Mouse (Mus musculus): ENCODE measurements at regions not wholly inside any gene's neighbourhood (a gene's known extent, or its start where the extent isn't known, plus 50 kb on each side); places are given as distances from the start of the nearest gene placed in this dataset.

- no peaks in the 10 kb centered on the region for H3K79me2 ChIP-seq (ENCODE audit: control insufficient read depth, insufficient read depth)
- H3K4me3 ChIP-seq = no peak overlapping the region
- H3K36me3 ChIP-seq (ENCODE audit: control insufficient read depth, insufficient read depth) = no peaks in the 10 kb centered on the region
- no peak overlapping the region for H3ac ChIP-seq (ENCODE audit: control insufficient read depth, insufficient read length)
- no peaks in the 10 kb centered on the region for H3K27me3 ChIP-seq (ENCODE audit: control insufficient read depth, insufficient read depth, insufficient read length)
- TF ChIP-seq REST (IDR thresholded peaks at IDR 0.05; ENCODE audit: insufficient read depth, insufficient read length) (no peak), TCF12 (IDR thresholded peaks at IDR 0.05; ENCODE audit: insufficient read depth, poor library complexity, severe bottlenecking) (no peak), MYOG (IDR thresholded peaks at IDR 0.05; ENCODE audit: control insufficient read depth in 1 of 3, insufficient read depth in 1 of 3, insufficient read length in 2 of 3, low read depth in 2 of 3) (no peak), POLR2A (IDR thresholded peaks at IDR 0.05; ENCODE audit: insufficient read length, low read depth) (no peak), MYOD1 (IDR thresholded peaks at IDR 0.05; ENCODE audit: control insufficient read depth in 1 of 3, insufficient read length in 2 of 3, low read depth in 2 of 3) (no peak), POLR2AphosphoS2 (IDR thresholded peaks at IDR 0.05; ENCODE audit: insufficient read length, low read depth) (no peak), CEBPB (IDR thresholded peaks at IDR 0.05; ENCODE audit: insufficient read depth, poor library complexity, severe bottlenecking) (no peak), E2F4 (IDR thresholded peaks at IDR 0.05; ENCODE audit: insufficient read depth) (no peak), MAX (IDR thresholded peaks at IDR 0.05; ENCODE audit: low read depth) (no peak), SRF (IDR thresholded peaks at IDR 0.05; ENCODE audit: control insufficient read depth, insufficient read length, low read depth) (no peak), TCF3 (IDR thresholded peaks at IDR 0.05; ENCODE audit: insufficient read length, low read depth) (no peak), USF1 (IDR thresholded peaks at IDR 0.05; ENCODE audit: low read depth) (no peak)
- no peak overlapping the region for H3K4me2 ChIP-seq (ENCODE audit: low read depth)
Measured at GRCm38 (mm10) chr15:61506361-61506897, 583.6 kb upstream of the A1bg start.

DNA sequence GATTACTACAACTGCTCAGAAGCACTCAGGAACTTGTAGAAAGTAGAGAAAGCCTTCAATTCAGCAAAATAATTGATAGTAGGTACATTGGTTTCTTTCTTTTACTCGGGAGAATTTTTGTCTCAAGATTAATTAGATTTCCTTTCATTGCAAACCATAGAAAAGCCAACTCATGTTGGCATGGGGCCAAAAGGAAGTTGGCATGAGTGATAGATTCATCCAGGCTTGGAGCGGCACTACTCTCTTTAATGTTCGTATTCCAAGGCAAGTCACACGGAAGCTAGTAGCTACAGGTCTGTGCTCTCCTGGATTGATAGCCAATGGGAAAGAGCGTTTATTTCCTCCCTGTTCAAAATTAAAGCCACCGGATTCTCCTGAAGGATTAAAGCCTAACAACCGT lies 580.6 kb upstream of the A1bg start:
- H3K36me3 ChIP-seq (ENCODE audit: control insufficient read depth, insufficient read depth) = no peaks in the 10 kb centered on the region
- no peak overlapping the region for H3K4me3 ChIP-seq
- TF ChIP-seq TCF12 (IDR thresholded peaks at IDR 0.05; ENCODE audit: insufficient read depth, poor library complexity, severe bottlenecking) (no peak), CEBPB (IDR thresholded peaks at IDR 0.05; ENCODE audit: insufficient read depth, poor library complexity, severe bottlenecking) (no peak), MYOG (IDR thresholded peaks at IDR 0.05; ENCODE audit: control insufficient read depth in 1 of 3, insufficient read depth in 1 of 3, insufficient read length in 2 of 3, low read depth in 2 of 3) (no peak), SRF (IDR thresholded peaks at IDR 0.05; ENCODE audit: control insufficient read depth, insufficient read length, low read depth) (no peak), MYOD1 (IDR thresholded peaks at IDR 0.05; ENCODE audit: control insufficient read depth in 1 of 3, insufficient read length in 2 of 3, low read depth in 2 of 3) (no peak), MAX (IDR thresholded peaks at IDR 0.05; ENCODE audit: low read depth) (no peak), TCF3 (IDR thresholded peaks at IDR 0.05; ENCODE audit: insufficient read length, low read depth) (no peak), USF1 (IDR thresholded peaks at IDR 0.05; ENCODE audit: low read depth) (no peak), REST (IDR thresholded peaks at IDR 0.05; ENCODE audit: insufficient read depth, insufficient read length) (no peak), E2F4 (IDR thresholded peaks at IDR 0.05; ENCODE audit: insufficient read depth) (no peak), POLR2AphosphoS2 (IDR thresholded peaks at IDR 0.05; ENCODE audit: insufficient read length, low read depth) (no peak), POLR2A (IDR thresholded peaks at IDR 0.05; ENCODE audit: insufficient read length, low read depth) (no peak)

GRCm38 (mm10) chr15:61489731-61490130 lies 566.9 kb upstream of the A1bg start:
- no peak for TF ChIP-seq CEBPB (IDR thresholded peaks at IDR 0.05; ENCODE audit: insufficient read depth, poor library complexity, severe bottlenecking)
- TF ChIP-seq MYOD1 (IDR thresholded peaks at IDR 0.05; ENCODE audit: control insufficient read depth in 1 of 3, insufficient read length in 2 of 3, low read depth in 2 of 3) = no peak
- TF ChIP-seq POLR2AphosphoS2 (IDR thresholded peaks at IDR 0.05; ENCODE audit: insufficient read length, low read depth) = no peak
- no peak for TF ChIP-seq USF1 (IDR thresholded peaks at IDR 0.05; ENCODE audit: low read depth)
- TF ChIP-seq REST (IDR thresholded peaks at IDR 0.05; ENCODE audit: insufficient read depth, insufficient read length) = no peak
- no peak for TF ChIP-seq E2F4 (IDR thresholded peaks at IDR 0.05; ENCODE audit: insufficient read depth)
- TF ChIP-seq SRF (IDR thresholded peaks at IDR 0.05; ENCODE audit: control insufficient read depth, insufficient read length, low read depth) = no peak
- no peak for TF ChIP-seq TCF3 (IDR thresholded peaks at IDR 0.05; ENCODE audit: insufficient read length, low read depth)
- TF ChIP-seq MAX (IDR thresholded peaks at IDR 0.05; ENCODE audit: low read depth) = no peak
- no peak for TF ChIP-seq TCF12 (IDR thresholded peaks at IDR 0.05; ENCODE audit: insufficient read depth, poor library complexity, severe bottlenecking)
- TF ChIP-seq MYOG (IDR thresholded peaks at IDR 0.05; ENCODE audit: control insufficient read depth in 1 of 3, insufficient read depth in 1 of 3, insufficient read length in 2 of 3, low read depth in 2 of 3) = no peak
- no peak for TF ChIP-seq POLR2A (IDR thresholded peaks at IDR 0.05; ENCODE audit: insufficient read length, low read depth)
- H3K79me2 ChIP-seq (ENCODE audit: control insufficient read depth, insufficient read depth) = no peaks in the 10 kb centered on the region
- H3K4me2 ChIP-seq (ENCODE audit: low read depth) = no peak overlapping the region

More for the DNA sequence above, 580.6 kb upstream of the A1bg start:
- Histone ChIP-seq H3K27me3 (ENCODE audit: control insufficient read depth, insufficient read depth, insufficient read length) (no peaks in the 10 kb centered on the region), H3K4me2 (ENCODE audit: low read depth) (no peak overlapping the region), H3ac (ENCODE audit: control insufficient read depth, insufficient read length) (no peak overlapping the region), H3K79me2 (ENCODE audit: control insufficient read depth, insufficient read depth) (no peaks in the 10 kb centered on the region)

GRCm38 (mm10) chr15:61481861-61482260 lies 559.0 kb upstream of the A1bg start:
- Histone ChIP-seq H3ac (ENCODE audit: control insufficient read depth, insufficient read length) (no peak overlapping the region), H3K4me2 (ENCODE audit: low read depth) (no peak overlapping the region), H3K36me3 (ENCODE audit: control insufficient read depth, insufficient read depth) (no peaks in the 10 kb centered on the region), H3K27me3 (ENCODE audit: control insufficient read depth, insufficient read depth, insufficient read length) (no peaks in the 10 kb centered on the region), H3K4me3 (no peak overlapping the region), H3K79me2 (ENCODE audit: control insufficient read depth, insufficient read depth) (no peaks in the 10 kb centered on the region)
- TF ChIP-seq POLR2AphosphoS2 (IDR thresholded peaks at IDR 0.05; ENCODE audit: insufficient read length, low read depth) (no peak), USF1 (IDR thresholded peaks at IDR 0.05; ENCODE audit: low read depth) (no peak), TCF3 (IDR thresholded peaks at IDR 0.05; ENCODE audit: insufficient read length, low read depth) (no peak), POLR2A (IDR thresholded peaks at IDR 0.05; ENCODE audit: insufficient read length, low read depth) (no peak)

More at GRCm38 (mm10) chr15:61489731-61490130, 566.9 kb upstream of the A1bg start:
- Histone ChIP-seq H3K36me3 (ENCODE audit: control insufficient read depth, insufficient read depth) (no peaks in the 10 kb centered on the region), H3K27me3 (ENCODE audit: control insufficient read depth, insufficient read depth, insufficient read length) (no peaks in the 10 kb centered on the region), H3ac (ENCODE audit: control insufficient read depth, insufficient read length) (no peak overlapping the region), H3K4me3 (no peak overlapping the region)

GRCm38 (mm10) chr15:61473900-61474299 lies 551.1 kb upstream of the A1bg start:
- no peaks in the 10 kb centered on the region for H3K36me3 ChIP-seq (ENCODE audit: control insufficient read depth, insufficient read depth)
- H3K27me3 ChIP-seq (ENCODE audit: control insufficient read depth, insufficient read depth, insufficient read length) = no peaks in the 10 kb centered on the region
- no peak overlapping the region for H3ac ChIP-seq (ENCODE audit: control insufficient read depth, insufficient read length)
- no peak overlapping the region for H3K4me3 ChIP-seq
- TF ChIP-seq REST (IDR thresholded peaks at IDR 0.05; ENCODE audit: insufficient read depth, insufficient read length) (no peak), CEBPB (IDR thresholded peaks at IDR 0.05; ENCODE audit: insufficient read depth, poor library complexity, severe bottlenecking) (no peak), TCF3 (IDR thresholded peaks at IDR 0.05; ENCODE audit: insufficient read length, low read depth) (no peak), POLR2A (IDR thresholded peaks at IDR 0.05; ENCODE audit: insufficient read length, low read depth) (no peak), E2F4 (IDR thresholded peaks at IDR 0.05; ENCODE audit: insufficient read depth) (no peak), TCF12 (IDR thresholded peaks at IDR 0.05; ENCODE audit: insufficient read depth, poor library complexity, severe bottlenecking) (no peak), MYOG (IDR thresholded peaks at IDR 0.05; ENCODE audit: control insufficient read depth in 1 of 3, insufficient read depth in 1 of 3, insufficient read length in 2 of 3, low read depth in 2 of 3) (no peak), SRF (IDR thresholded peaks at IDR 0.05; ENCODE audit: control insufficient read depth, insufficient read length, low read depth) (no peak), USF1 (IDR thresholded peaks at IDR 0.05; ENCODE audit: low read depth) (no peak), MYOD1 (IDR thresholded peaks at IDR 0.05; ENCODE audit: control insufficient read depth in 1 of 3, insufficient read length in 2 of 3, low read depth in 2 of 3) (no peak)
- H3K4me2 ChIP-seq (ENCODE audit: low read depth) = no peak overlapping the region
- no peaks in the 10 kb centered on the region for H3K79me2 ChIP-seq (ENCODE audit: control insufficient read depth, insufficient read depth)

Measured in myocyte (in vitro differentiated cells).